Mouse (Mus musculus): Measurements from ENCODE around the gene 1700016D06Rik. TPM values are rescaled to one million over a fixed set of nuclear protein-coding genes. Genes with fewer than 3 reads are reported as not detected.

The 1700016D06Rik gene
- total and polyA plus RNA-seq, 3 experiments = not detected

DNA sequence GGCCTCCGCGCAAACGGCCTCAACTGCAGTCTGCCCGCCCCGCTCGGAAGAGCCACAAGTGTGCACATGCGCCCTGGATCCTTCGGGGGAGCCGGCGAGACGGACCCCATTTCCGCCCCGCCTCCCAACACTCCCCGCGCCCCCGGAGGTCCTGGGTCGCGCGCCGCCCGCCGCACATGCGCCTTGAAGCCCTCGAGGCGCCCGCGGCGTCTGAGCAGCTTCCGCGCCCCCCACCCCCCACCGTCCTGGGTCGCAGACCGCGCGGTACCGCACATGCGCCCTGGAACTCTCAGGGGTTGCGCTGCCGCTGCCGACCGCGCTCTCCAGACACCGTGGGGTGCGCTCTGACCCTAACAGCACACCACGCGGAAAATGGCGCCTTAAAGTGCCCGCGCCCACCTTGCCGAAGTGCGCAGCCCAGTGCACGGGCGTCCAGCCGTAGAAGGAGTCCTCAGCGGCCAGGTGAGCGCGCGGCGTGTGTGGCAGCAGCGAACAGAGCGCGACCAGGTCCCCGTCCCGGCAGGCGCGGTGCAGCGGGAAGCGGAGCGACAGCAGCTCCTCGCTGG, 65.8 kb downstream of the 1700016D06Rik start:
- peaks cover 39% of the 10 kb centered on the region for H3K79me2 ChIP-seq (replicated peaks; ENCODE audit: control insufficient read depth, extremely low read depth, insufficient read depth, poor library complexity, severe bottlenecking)
- dilution Hi-C loops (cut with MboI; ENCODE audit: extremely low pct_ligation_motif_present, extremely low pct_unique_long_range_greater_than_20kb, low sequenced_read_pairs) = no loop called here
- H3K36me3 ChIP-seq (replicated peaks in 1 of 2; ENCODE audit: control insufficient read depth in 1 of 2, insufficient read depth in 1 of 2, low read length in 1 of 2) = peaks cover 16 to 34% of the 10 kb centered on the region in 2 experiments
- H3K4me3 ChIP-seq (replicated peaks in 1 of 3; ENCODE audit: low read depth in 2 of 3, low read length in 2 of 3, poor library complexity in 1 of 3) = peak overlapping the region; percentile 95 to 98 (median 97)
- 0 out of 2 replicates have a peak overlapping the region, but pooled peaks have one; percentile 95 for H3K4me2 ChIP-seq (ENCODE audit: insufficient read depth, low read depth, poor library complexity, severe bottlenecking)
- H3K9ac ChIP-seq (ENCODE audit: insufficient read depth, low read depth) = peak overlapping the region; percentile 77
- DNase-seq (ENCODE audit: extremely low read depth) = peak; percentile 86
- peaks cover 2 to 28% of the 10 kb centered on the region in 2 experiments; a peak in 3 of 4 replicates for H3K4me1 ChIP-seq (ENCODE audit: control insufficient read depth in 1 of 2, insufficient read depth in 2 of 2)
- H3K27ac ChIP-seq (ENCODE audit: insufficient read depth, low read depth) = peak overlapping the region; percentile 93
- H3K9me3 ChIP-seq (replicated peaks; ENCODE audit: low read length) = no peaks in the 10 kb centered on the region
- in situ Hi-C loops (cut with MboI; ENCODE audit: low pct_ligation_motif_present, low pct_unique_long_range_greater_than_20kb, low sequenced_read_pairs) = no loop called here
- no peaks in the 10 kb centered on the region for H3K27me3 ChIP-seq (replicated peaks)
- no peak for TF ChIP-seq BHLHE40 (IDR thresholded peaks at IDR 0.05; ENCODE audit: low read depth, low read length)
- TF ChIP-seq NELFE (IDR thresholded peaks at IDR 0.05; ENCODE audit: low read depth, low read length) = no peak
- peak; percentile 65 for TF ChIP-seq HCFC1 (IDR thresholded peaks at IDR 0.05; ENCODE audit: low read depth, low read length)
- no peak for TF ChIP-seq EP300 (IDR thresholded peaks at IDR 0.05; ENCODE audit: low read length)
- no peak for TF ChIP-seq ETS1 (conservative IDR thresholded peaks at IDR 0.05; ENCODE audit: low read depth, low read length)
- TF ChIP-seq SMC3 (IDR thresholded peaks at IDR 0.05; ENCODE audit: low read depth, low read length) = no peak
- TF ChIP-seq POLR2AphosphoS2 (IDR thresholded peaks at IDR 0.05; ENCODE audit: low read depth, low read length) = no peak
- peak; percentile 66; the same call in 1 of the 2 replicates for TF ChIP-seq POLR2A (IDR thresholded peaks at IDR 0.05; ENCODE audit: low read depth, low read length)
- peak; percentile 69 for TF ChIP-seq MXI1 (IDR thresholded peaks at IDR 0.05; ENCODE audit: low read depth, low read length)
- no peak for TF ChIP-seq GABPA (IDR thresholded peaks at IDR 0.05; ENCODE audit: insufficient replicate concordance, low read depth, low read length)
- no peak for TF ChIP-seq KAT2A (IDR thresholded peaks at IDR 0.05; ENCODE audit: insufficient replicate concordance, low read length)
- peak; percentile 6; the same call in 1 of the 2 replicates for TF ChIP-seq MAX (IDR thresholded peaks at IDR 0.05; ENCODE audit: low read length)
- no peak for TF ChIP-seq RCOR1 (conservative IDR thresholded peaks at IDR 0.05; ENCODE audit: low read depth, low read length)
- peak; percentile 90 for TF ChIP-seq ELF1 (IDR thresholded peaks at IDR 0.05; ENCODE audit: low read depth, low read length)
- TF ChIP-seq CHD1 (IDR thresholded peaks at IDR 0.05; ENCODE audit: low read depth, low read length) = no peak
- TF ChIP-seq CHD2 (IDR thresholded peaks at IDR 0.05; ENCODE audit: low read length) = peak; percentile 27; the same call in 1 of the 2 replicates
- TF ChIP-seq MEF2A (IDR thresholded peaks at IDR 0.05; ENCODE audit: borderline replicate concordance, low read depth, low read length) = peak; percentile 17; the same call in 1 of the 2 replicates
- TF ChIP-seq MAFK (IDR thresholded peaks at IDR 0.05; ENCODE audit: insufficient replicate concordance, low read length) = no peak
- peak; percentile 91 for TF ChIP-seq NRF1 (IDR thresholded peaks at IDR 0.05; ENCODE audit: low read depth, low read length)
- no peak for TF ChIP-seq IRF4 (IDR thresholded peaks at IDR 0.05; ENCODE audit: low read depth, low read length)
- no peak for TF ChIP-seq USF2 (conservative IDR thresholded peaks at IDR 0.05; ENCODE audit: low read depth, low read length)
- no peak for TF ChIP-seq MAZ (IDR thresholded peaks at IDR 0.05; ENCODE audit: low read depth, low read length)
- TF ChIP-seq JUND (conservative IDR thresholded peaks at IDR 0.05; ENCODE audit: low read depth, low read length) = no peak
- TF ChIP-seq JUN (IDR thresholded peaks at IDR 0.05; ENCODE audit: insufficient read depth, low read depth, low read length) = no peak
- no peak for TF ChIP-seq ZMIZ1 (IDR thresholded peaks at IDR 0.05; ENCODE audit: low read depth, low read length)
- TF ChIP-seq TBP (conservative IDR thresholded peaks at IDR 0.05; ENCODE audit: low read depth, low read length) = no peak
- TF ChIP-seq TCF12 (IDR thresholded peaks at IDR 0.05; ENCODE audit: low read depth, low read length) = no peak
- no peak for TF ChIP-seq PAX5 (IDR thresholded peaks at IDR 0.05; ENCODE audit: low read length)
- no peak for TF ChIP-seq E2F4 (IDR thresholded peaks at IDR 0.05; ENCODE audit: insufficient replicate concordance, low read depth, low read length)
- no peak for TF ChIP-seq ZNF384 (IDR thresholded peaks at IDR 0.05; ENCODE audit: low read depth, low read length)
- TF ChIP-seq CTCF (conservative IDR thresholded peaks at IDR 0.05 in 1 of 2, IDR thresholded peaks at IDR 0.05 in 1 of 2; ENCODE audit: low read depth in 2 of 2, low read length in 2 of 2) = no peak
- no peak for TF ChIP-seq RAD21 (IDR thresholded peaks at IDR 0.05; ENCODE audit: low read depth, low read length)
- no peak for TF ChIP-seq UBTF (IDR thresholded peaks at IDR 0.05; ENCODE audit: low read depth, low read length)
- TF ChIP-seq MYC (IDR thresholded peaks at IDR 0.05; ENCODE audit: low read depth, low read length) = no peak
- no peak for TF ChIP-seq USF1 (IDR thresholded peaks at IDR 0.05; ENCODE audit: low read depth, low read length)
- no peak for TF ChIP-seq ZC3H11A (IDR thresholded peaks at IDR 0.05; ENCODE audit: low read depth, low read length)
- no peak for TF ChIP-seq ZKSCAN1 (IDR thresholded peaks at IDR 0.05; ENCODE audit: borderline replicate concordance, low read depth, low read length)
- peak; percentile 0; the same call in 1 of the 2 replicates for TF ChIP-seq SIN3A (IDR thresholded peaks at IDR 0.05; ENCODE audit: low read length)
